Mouse (Mus musculus): ENCODE measurements around the gene Gimap5. TPM values are rescaled to one million over a fixed set of nuclear protein-coding genes. Genes with fewer than 3 reads are reported as not detected.

Gimap5 gene
- 1 to 10 TPM; 1.2 to 1.6 TPM for total RNA-seq (2021)

DNA sequence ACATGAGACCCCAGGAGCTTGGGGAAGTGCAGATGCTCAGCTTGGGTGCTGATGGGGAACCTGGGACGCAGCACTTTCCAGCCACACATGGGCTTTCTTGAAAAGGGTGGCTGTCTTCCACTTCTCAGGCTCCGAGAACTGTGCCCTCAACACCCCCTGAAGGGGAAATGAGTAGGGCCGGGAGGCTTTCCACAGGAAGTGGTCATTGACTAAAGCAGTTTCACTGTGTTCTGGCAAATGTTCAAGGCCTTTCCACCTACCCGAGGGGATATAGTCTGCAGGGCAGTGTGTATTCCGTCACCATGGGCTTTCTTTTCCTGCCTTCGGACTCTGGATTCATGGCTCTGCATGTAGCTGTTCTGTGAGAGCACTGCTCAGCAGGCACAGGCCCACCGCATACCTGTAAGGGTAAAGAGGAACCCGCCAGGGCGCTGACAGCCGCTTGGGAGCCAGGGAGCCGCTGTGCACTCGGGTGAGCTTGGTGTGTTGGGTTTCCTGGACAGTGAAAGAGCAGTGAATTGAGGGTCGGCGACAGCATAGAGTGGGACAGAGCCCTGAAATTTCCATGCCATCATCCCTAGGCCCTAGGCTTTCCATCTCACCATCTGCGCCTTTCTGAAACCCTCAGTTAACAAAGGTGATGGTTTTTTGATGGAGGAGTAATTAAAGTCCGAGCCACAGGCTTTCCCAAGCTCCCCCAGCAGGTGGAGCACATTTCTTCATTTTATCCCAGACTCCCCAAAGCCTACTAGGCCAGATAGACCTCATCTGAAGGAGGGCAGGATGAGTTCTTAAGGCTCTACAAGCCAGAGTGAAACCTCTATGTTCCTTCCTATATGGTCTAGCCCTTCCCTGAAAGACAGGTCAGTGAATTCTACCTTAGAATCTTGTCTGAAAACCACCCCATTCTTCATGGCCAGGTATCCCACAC is at the start of gene Gimap5:
TSS of gene Gimap5 (plus strand) at position 239 of the 931 bp plus-strand sequence.
- intact Hi-C loops (cut with DNase I), result loop anchor here (10.0 kb wide), 1 partner anchor 209 kb away; no protein-coding TSS in a partner anchor
- DNase-seq (ENCODE audit: extremely low spot score in 1 of 2, low spot score in 2 of 2), result peak in 1 of 2 experiments; percentile 64

GRCm38 (mm10) chr6:48696830-48697554 is 49.0 kb upstream of the Gimap5 start:
- intact Hi-C loops (cut with DNase I), result no loop called here
- no peak for DNase-seq (ENCODE audit: extremely low spot score in 1 of 2, low spot score in 2 of 2)

- intact Hi-C loops (cut with DNase I), result no loop called here
These were observed 48.5 kb upstream of the Gimap5 start for GRCm38 (mm10) chr6:48697555-48697930.

GRCm38 (mm10) chr6:48698066-48698856 is 47.7 kb upstream of the Gimap5 start:
- DNase-seq (ENCODE audit: extremely low spot score in 1 of 2, low spot score in 2 of 2), result no peak
- intact Hi-C loops (cut with DNase I), result no loop called here

More at GRCm38 (mm10) chr6:48697555-48697930, 48.5 kb upstream of the Gimap5 start:
- no peak for DNase-seq (ENCODE audit: extremely low spot score in 1 of 2, low spot score in 2 of 2)

- intact Hi-C loops (cut with DNase I), result no loop called here
- no peak for DNase-seq (ENCODE audit: extremely low spot score in 1 of 2, low spot score in 2 of 2)
These were observed 47.1 kb upstream of the Gimap5 start for GRCm38 (mm10) chr6:48698888-48699287.

DNA sequence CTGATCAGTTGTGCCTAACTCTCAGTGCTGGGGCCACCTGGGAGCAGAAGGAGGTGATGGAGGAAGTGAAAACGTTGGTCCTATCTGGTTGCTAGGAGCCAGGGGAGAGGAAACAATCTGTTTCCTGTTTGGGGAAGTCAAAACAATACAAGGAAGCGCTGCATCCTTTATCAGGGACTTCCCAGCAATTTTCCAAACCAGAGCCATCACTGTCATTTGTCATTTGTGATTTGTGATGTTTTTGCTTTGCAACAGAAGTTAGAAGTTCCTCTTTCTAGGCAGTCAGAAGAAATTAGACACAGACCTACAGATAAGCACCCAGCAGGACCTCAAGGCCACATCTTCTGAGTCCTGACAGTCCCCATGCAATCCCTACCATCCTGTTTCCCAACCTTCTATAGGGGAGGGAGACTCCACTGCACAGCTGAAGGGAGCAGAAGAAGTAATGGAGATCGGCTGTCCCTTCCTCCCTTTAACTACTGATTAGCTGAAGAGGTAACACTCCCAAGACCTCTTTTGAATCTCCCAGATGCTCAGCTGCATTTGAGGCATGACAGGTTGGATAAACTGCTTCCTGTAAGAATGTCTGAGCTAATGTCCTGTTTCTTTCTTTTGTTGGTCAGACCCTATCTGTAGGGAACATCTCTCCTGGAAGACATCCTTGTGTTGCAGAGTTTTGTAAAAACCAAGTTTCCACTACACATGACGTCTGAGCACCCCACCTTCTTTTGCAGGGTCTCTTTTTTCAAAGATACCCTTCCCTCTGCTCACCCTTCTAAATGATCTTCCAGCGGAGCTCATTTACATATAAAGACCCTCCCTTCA is 45.5 kb upstream of the Gimap5 start:
- intact Hi-C loops (cut with DNase I), result no loop called here
- DNase-seq (ENCODE audit: extremely low spot score in 1 of 2, low spot score in 2 of 2), result no peak

DNA sequence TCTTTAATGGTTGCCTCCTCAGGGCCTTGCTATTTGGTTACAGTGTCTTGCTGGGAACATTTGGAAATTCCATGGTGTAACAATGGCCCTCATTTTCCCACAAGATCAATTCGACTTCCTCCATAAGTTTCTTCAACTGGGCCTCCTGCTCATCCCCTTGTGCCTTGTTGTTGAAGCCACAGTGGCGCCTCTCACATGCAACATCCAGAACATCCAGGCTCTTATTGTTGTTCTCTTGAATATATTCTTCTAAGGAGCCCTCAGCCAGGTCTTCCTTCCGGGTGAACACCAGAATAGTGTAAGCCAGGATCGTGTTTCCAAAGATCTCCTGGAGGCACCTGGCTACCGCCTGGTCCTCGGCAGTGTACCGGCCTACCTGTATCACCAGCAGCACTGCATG is 43.9 kb upstream of the Gimap5 start:
- DNase-seq (ENCODE audit: extremely low spot score in 1 of 2, low spot score in 2 of 2), result no peak
- intact Hi-C loops (cut with DNase I), result no loop called here

- intact Hi-C loops (cut with DNase I), result no loop called here
- no peak for DNase-seq (ENCODE audit: extremely low spot score in 1 of 2, low spot score in 2 of 2)
These were observed 43.4 kb upstream of the Gimap5 start for GRCm38 (mm10) chr6:48702601-48703000.

DNA sequence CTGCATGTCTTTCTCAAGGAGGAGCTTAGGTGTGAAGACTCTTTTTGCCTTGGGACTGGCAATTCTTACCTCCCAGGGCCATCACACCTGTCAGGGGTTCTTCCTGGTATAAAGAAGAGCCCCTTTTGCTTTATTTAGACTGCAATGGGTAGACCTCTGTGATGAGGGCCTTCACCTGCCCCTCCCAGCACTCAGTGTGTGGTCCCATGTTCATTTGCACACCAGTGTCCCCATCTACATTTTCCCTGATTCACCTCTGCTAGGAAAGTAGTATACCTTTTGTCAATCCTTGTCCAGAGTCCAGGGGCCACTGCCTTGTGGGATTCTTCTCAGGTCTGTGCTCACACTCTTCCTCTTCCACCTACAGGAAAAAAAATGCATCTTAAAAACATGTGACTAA is 41.9 kb upstream of the Gimap5 start:
- intact Hi-C loops (cut with DNase I), result no loop called here
- DNase-seq (ENCODE audit: extremely low spot score in 1 of 2, low spot score in 2 of 2), result no peak

- no peak for DNase-seq (ENCODE audit: extremely low spot score in 1 of 2, low spot score in 2 of 2)
- intact Hi-C loops (cut with DNase I), result no loop called here
These were observed 39.9 kb upstream of the Gimap5 start for GRCm38 (mm10) chr6:48706130-48706529.

DNA sequence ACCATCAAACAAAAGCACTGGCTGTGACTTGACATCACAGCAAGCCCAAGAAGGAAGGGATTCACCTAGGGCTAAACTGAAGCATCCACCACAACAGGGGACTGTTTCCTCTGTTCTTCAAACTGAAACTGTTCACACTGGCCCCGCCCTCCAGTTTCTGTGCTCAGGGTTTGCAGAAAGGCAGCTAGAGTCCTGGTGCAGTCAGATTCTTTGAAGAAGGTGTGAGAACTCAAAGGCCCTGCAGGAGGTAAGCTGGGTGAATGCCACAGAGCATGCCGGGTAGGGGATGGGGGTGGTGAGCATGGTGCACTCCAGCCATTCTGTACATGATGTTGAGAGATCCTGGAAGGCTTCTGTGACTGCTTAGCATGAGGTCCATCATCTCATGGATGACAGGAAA is 27.5 kb upstream of the Gimap5 start, which contains the start of the genes Gm28053 and Gimap7:
TSS of gene Gm28053 (plus strand) at position 153 of the 400 bp plus-strand sequence.
TSS of gene Gimap7 (plus strand) at position 167 of the 400 bp plus-strand sequence.
- intact Hi-C loops (cut with DNase I), result no loop called here
- no peak for DNase-seq (ENCODE audit: extremely low spot score in 1 of 2, low spot score in 2 of 2)

DNA sequence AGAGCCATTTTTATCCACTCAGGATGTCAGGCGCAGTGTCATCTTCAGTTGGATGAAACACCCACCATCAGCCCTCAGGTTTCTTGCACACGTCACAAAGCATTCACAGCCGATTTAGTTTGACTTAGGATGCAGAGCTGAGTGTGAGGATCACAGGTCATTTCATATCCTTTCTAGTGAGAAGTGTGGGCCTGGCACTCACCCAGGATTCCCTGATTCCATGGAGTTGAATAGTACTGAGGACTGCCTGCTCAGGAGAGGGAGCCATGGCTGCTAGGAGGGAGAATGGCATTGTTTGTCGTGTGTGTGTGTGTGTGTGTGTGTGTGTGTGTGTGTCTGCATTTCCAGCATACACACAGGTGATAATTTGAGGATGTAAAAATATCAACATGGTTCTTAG is 25.7 kb upstream of the Gimap5 start:
- intact Hi-C loops (cut with DNase I), result no loop called here
- no peak for DNase-seq (ENCODE audit: extremely low spot score in 1 of 2, low spot score in 2 of 2)

- intact Hi-C loops (cut with DNase I), result no loop called here
- no peak for DNase-seq (ENCODE audit: extremely low spot score in 1 of 2, low spot score in 2 of 2)
These were observed 22.5 kb upstream of the Gimap5 start for GRCm38 (mm10) chr6:48723468-48723867.

- peak; percentile 25 to 65 for DNase-seq (ENCODE audit: extremely low spot score in 1 of 2, low spot score in 2 of 2)
- intact Hi-C loops (cut with DNase I), result no loop called here
These were observed 20.5 kb upstream of the Gimap5 start for GRCm38 (mm10) chr6:48725476-48725875.

GRCm38 (mm10) chr6:48727761-48728160 is 18.2 kb upstream of the Gimap5 start:
- DNase-seq (ENCODE audit: extremely low spot score in 1 of 2, low spot score in 2 of 2), result no peak
- intact Hi-C loops (cut with DNase I), result no loop called here

DNA sequence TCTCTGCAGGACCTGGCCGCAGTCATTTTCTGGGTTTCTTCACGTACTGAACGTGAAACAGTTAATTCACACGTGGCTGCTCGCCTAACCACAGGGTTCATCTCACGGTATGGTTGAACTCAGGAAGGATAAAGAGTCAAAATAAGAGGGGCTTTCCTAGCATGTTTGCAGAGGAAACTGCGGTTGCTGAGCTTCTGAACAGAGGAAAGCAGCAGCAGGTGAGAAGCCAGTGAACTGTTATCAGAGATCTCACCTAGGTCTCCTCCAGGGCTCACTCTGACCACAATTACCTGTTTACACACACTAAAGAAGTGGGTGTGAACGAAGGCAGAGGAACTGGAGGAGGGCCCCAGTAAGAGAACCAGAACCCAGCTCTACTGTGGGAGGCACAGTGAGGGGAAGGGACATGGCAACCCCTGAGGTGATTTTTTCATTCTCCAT is 13.1 kb upstream of the Gimap5 start:
- intact Hi-C loops (cut with DNase I), result no loop called here
- DNase-seq (ENCODE audit: extremely low spot score in 1 of 2, low spot score in 2 of 2), result no peak

DNA sequence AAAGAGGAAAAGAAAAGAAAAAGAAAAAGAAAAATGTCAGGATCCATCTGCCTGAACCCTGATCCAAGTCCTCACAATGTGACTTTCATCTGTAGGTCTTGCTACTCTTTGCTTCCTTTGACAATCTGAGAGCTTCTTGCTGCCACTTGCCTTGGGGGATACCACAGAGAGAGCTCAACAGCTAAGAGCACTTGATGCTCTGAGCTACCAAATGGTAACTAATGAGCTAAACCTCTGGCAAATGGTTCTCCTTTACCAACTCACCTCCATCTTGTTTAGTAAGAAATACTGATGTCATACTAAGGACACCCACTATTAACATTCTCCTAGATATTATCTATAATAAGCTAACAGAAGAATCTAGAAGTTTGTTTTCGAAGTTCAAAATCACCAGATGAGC is 12.3 kb upstream of the Gimap5 start:
- intact Hi-C loops (cut with DNase I), result no loop called here
- no peak for DNase-seq (ENCODE audit: extremely low spot score in 1 of 2, low spot score in 2 of 2)

DNA sequence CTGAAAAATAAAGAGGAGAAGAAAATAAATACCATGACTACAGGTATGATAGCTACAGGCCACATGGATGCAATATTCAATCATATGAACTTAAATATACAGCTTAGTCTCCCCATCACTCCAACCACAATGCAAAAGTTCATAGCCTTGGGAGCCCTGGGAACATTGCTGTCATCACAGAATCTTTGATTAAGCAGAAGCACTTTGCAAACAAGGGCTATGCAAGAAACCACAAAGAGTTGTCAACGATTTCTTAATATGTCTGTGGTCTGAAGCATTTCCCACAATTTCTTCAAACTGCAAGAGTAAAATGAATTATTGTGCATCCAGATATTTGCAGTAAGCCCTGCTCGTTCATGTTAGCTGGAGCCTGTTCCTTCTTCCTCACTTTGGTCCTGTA is 8.9 kb upstream of the Gimap5 start:
- intact Hi-C loops (cut with DNase I), result no loop called here

More for the DNA sequence above, 8.9 kb upstream of the Gimap5 start:
- DNase-seq (ENCODE audit: extremely low spot score in 1 of 2, low spot score in 2 of 2), result no peak
